Mouse (Mus musculus) hindbrain, embryonic 13.5 days (tissue): ENCODE data around the gene Tceal1. TPM values are rescaled to one million over a fixed set of nuclear protein-coding genes. Genes with fewer than 3 reads are reported as not detected.
A peak's percentile ranks its signal among the peaks of the same experiment; 100 is the strongest.

ENCODE experiments used
- ATAC-seq: fragments of 200-750 bp; cut with Nextera tagmentation; 2 replicates; pipeline ENCODE4 v1.8.0; 2017; ENCODE audit warnings: moderate TSS enrichment; ENCODE audit not compliant: low FRiP score
- H3K27ac ChIP-seq: fragments of 300-500 bp; sonication (generic); 2 replicates; pipeline ENCODE4 v1.5.1; 2015; ENCODE audit warnings: inconsistent platforms, mild to moderate bottlenecking, moderate library complexity
- H3K27me3 ChIP-seq: fragments of 300-500 bp; sonication (generic); 2 replicates; pipeline ENCODE4 v1.6.1; 2015; ENCODE audit warnings: mild to moderate bottlenecking, inconsistent platforms
- H3K36me3 ChIP-seq: fragments of 300-500 bp; sonication (generic); 2 replicates; pipeline ENCODE4 v1.6.1; 2015; ENCODE audit warnings: mild to moderate bottlenecking, inconsistent platforms
- H3K4me1 ChIP-seq: fragments of 300-500 bp; sonication (generic); replicated peaks from 2 replicates; pipeline ENCODE4 v1.6.1; 2015; ENCODE audit warnings: inconsistent platforms
- H3K4me2 ChIP-seq: fragments of 300-500 bp; sonication (generic); 2 replicates; pipeline ENCODE4 v1.6.1; 2015; ENCODE audit warnings: inconsistent platforms, mild to moderate bottlenecking, moderate library complexity
- H3K4me3 ChIP-seq: fragments of 300-500 bp; sonication (generic); 2 replicates; pipeline ENCODE4 v1.5.1; 2015; ENCODE audit warnings: mild to moderate bottlenecking, inconsistent platforms
- H3K9ac ChIP-seq: fragments of 300-500 bp; sonication (generic); 2 replicates; pipeline ENCODE4 v1.6.1; 2015; ENCODE audit warnings: mild to moderate bottlenecking, inconsistent platforms
- H3K9me3 ChIP-seq: fragments of 300-500 bp; sonication (generic); 2 replicates; pipeline ENCODE4 v1.6.1; 2016; ENCODE audit warnings: inconsistent platforms
- WGBS: fragments of 180-500 bp; shearing (Covaris S2); methylation state at CpG from one replicate; pipeline ENCODE4 v1.1.7; 2015; 5-methylcytosine and 5-hydroxymethylcytosine counted together
- polyA plus RNA-seq: library from polyadenylated mRNA; unstranded; fragments of >200 nt; fragmentation: Nextera tagmentation; extraction: Ambion mirVana; gene quantifications from 2 replicates; pipeline ENCODE4 v1.2.1, GENCODE M21; 2015

Gene Tceal1
- polyA plus RNA-seq, 1 experiment from 2014 or later: 21.7 TPM

GRCm38 (mm10) chrX:136732016-136732415, 24.2 kb downstream of the Tceal1 start:
- no peak for ATAC-seq
- Histone ChIP-seq H3K27ac (no peak overlapping the region), H3K4me2 (no peak overlapping the region), H3K4me3 (no peak overlapping the region), H3K27me3 (no peaks in the 10 kb centered on the region), H3K9ac (no peak overlapping the region), H3K4me1 (no peaks in the 10 kb centered on the region), H3K9me3 (no peaks in the 10 kb centered on the region), H3K36me3 (peaks cover 9% of the 10 kb centered on the region)
- 86% methylated on average over 4 of the region's 4 CpGs for WGBS

DNA sequence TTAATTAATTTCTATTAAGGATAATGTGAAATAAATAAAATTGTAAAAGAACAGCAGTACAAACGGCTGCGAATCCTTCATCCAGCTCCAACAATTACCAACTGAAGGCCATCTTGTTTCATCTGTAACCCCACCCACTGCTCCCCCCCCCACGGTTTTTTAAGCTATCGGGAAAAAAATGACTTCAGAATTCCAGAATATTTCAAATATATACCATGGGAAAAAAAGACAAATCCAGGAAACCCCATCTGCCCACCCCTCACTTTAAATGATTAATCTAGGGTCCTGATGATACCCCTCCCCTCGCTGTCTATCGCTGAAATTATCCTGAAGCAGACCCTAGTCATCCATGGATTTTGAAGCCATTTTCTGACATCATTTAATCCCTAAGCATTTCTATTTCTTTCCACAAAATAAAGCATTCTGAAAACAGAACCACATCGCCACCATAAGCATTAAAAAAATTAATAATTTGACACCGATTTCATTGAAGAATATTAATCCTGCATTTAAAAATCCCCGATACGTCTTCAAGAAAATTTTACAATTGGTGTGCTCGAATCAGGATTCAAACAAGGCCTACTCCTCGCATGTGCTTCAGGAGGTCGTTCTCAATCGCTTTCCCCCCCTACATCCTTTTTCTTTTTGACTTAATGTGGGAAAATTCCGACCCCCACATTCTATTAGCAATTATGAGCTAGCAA, 32.5 kb downstream of the Tceal1 start:
- H3K36me3 ChIP-seq: no peaks in the 10 kb centered on the region
- H3K9ac ChIP-seq: peak overlapping the region; percentile 75
- no peak for ATAC-seq
- H3K4me1 ChIP-seq: peaks cover 8% of the 10 kb centered on the region
- peak overlapping the region; percentile 61 for H3K4me2 ChIP-seq
- H3K4me3 ChIP-seq: peak overlapping the region; percentile 53
- no peaks in the 10 kb centered on the region for H3K27me3 ChIP-seq
- H3K27ac ChIP-seq: peak overlapping the region; percentile 83
- WGBS: 24% methylated on average over 15 of the region's 15 CpGs
- H3K9me3 ChIP-seq: no peaks in the 10 kb centered on the region

- Histone ChIP-seq H3K27ac (peak overlapping the region; percentile 89), H3K4me2 (peak overlapping the region; percentile 61), H3K9ac (peak overlapping the region; percentile 75), H3K4me1 (peaks cover 8% of the 10 kb centered on the region), H3K27me3 (no peaks in the 10 kb centered on the region), H3K9me3 (no peaks in the 10 kb centered on the region), H3K36me3 (no peaks in the 10 kb centered on the region), H3K4me3 (peak overlapping the region; percentile 53)
- peak; percentile 99 for ATAC-seq
- 22% methylated on average over 39 of the region's 39 CpGs for WGBS
These were observed 33.2 kb downstream of the Tceal1 start for GRCm38 (mm10) chrX:136740791-136741650.

GRCm38 (mm10) chrX:136741651-136742201, 33.9 kb downstream of the Tceal1 start:
- WGBS: 21% methylated on average over 33 of the region's 46 CpGs
- ATAC-seq: peak; percentile 77

GRCm38 (mm10) chrX:136742241-136742640, 34.5 kb downstream of the Tceal1 start:
- peak overlapping the region; percentile 53 for H3K4me3 ChIP-seq
- no peaks in the 10 kb centered on the region for H3K9me3 ChIP-seq
- H3K27ac ChIP-seq: peak overlapping the region; percentile 89
- H3K36me3 ChIP-seq: no peaks in the 10 kb centered on the region
- H3K27me3 ChIP-seq: no peaks in the 10 kb centered on the region
- peaks cover 8% of the 10 kb centered on the region for H3K4me1 ChIP-seq
- WGBS: 24% methylated on average over 10 of the region's 10 CpGs
- H3K4me2 ChIP-seq: peak overlapping the region; percentile 54
- peak overlapping the region; percentile 63 for H3K9ac ChIP-seq
- no peak for ATAC-seq

More at GRCm38 (mm10) chrX:136741651-136742201, 33.9 kb downstream of the Tceal1 start:
- Histone ChIP-seq H3K9ac (peak overlapping the region; percentile 63), H3K36me3 (no peaks in the 10 kb centered on the region), H3K27me3 (no peaks in the 10 kb centered on the region), H3K9me3 (no peaks in the 10 kb centered on the region), H3K27ac (peak overlapping the region; percentile 89), H3K4me1 (peaks cover 8% of the 10 kb centered on the region), H3K4me2 (peak overlapping the region; percentile 54), H3K4me3 (peak overlapping the region; percentile 53)

- H3K9ac ChIP-seq: peak overlapping the region; percentile 63; the same call in 1 of the 2 replicates
- H3K27ac ChIP-seq: peak overlapping the region; percentile 89
- 31% methylated on average over 5 of the region's 5 CpGs for WGBS
- H3K4me1 ChIP-seq: peaks cover 8% of the 10 kb centered on the region
- peak overlapping the region; percentile 54 for H3K4me2 ChIP-seq
- no peak for ATAC-seq
- H3K36me3 ChIP-seq: no peaks in the 10 kb centered on the region
- no peaks in the 10 kb centered on the region for H3K27me3 ChIP-seq
- H3K4me3 ChIP-seq: peak overlapping the region; percentile 53
- no peaks in the 10 kb centered on the region for H3K9me3 ChIP-seq
These were observed 34.9 kb downstream of the Tceal1 start for GRCm38 (mm10) chrX:136742661-136743103.

- Histone ChIP-seq H3K9ac (peak within 1 kb of the TSS; percentile 63; the same call in 1 of the 2 replicates), H3K4me1 (peaks cover 6% of the 10 kb centered on the region), H3K27ac (peak within 1 kb of the TSS; percentile 89), H3K9me3 (no peaks in the 10 kb centered on the region), H3K4me3 (peak within 1 kb of the TSS; percentile 53), H3K36me3 (no peaks in the 10 kb centered on the region), H3K27me3 (no peaks in the 10 kb centered on the region), H3K4me2 (peak within 1 kb of the TSS; percentile 54)
- 86% methylated on average over 12 of the region's 12 CpGs for WGBS
- no peak for ATAC-seq
These were observed 35.7 kb downstream of the Tceal1 start, which contains the start of gene Morf4l2 for GRCm38 (mm10) chrX:136743459-136743858. TSS of gene Morf4l2 (minus strand) at chrX:136743690.

DNA sequence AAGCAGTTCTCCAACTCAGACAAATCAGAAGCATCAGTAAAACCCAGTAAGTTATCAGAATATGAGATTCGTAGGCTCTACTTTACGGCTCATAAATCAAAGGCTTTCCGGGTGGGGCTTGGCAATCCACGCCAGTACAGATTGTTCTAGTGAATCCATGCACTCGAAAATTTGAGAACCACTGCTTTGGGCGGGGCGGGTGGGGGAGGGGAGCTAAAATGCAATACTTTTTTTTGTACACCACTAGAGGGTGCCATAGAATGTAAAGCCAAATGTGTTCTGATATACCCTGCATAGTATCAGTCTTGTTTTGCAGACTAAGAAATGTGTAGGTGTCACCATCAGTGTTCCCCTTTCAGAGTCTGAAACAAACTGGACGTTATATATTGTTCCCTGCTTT, 36.9 kb downstream of the Tceal1 start:
- Histone ChIP-seq H3K4me2 (no peak overlapping the region), H3K9me3 (no peaks in the 10 kb centered on the region), H3K27ac (no peak overlapping the region), H3K27me3 (no peaks in the 10 kb centered on the region), H3K4me3 (no peak overlapping the region), H3K36me3 (no peaks in the 10 kb centered on the region), H3K9ac (no peak overlapping the region), H3K4me1 (no peaks in the 10 kb centered on the region)
- 69% methylated on average over 8 of the region's 8 CpGs for WGBS
- no peak for ATAC-seq

DNA sequence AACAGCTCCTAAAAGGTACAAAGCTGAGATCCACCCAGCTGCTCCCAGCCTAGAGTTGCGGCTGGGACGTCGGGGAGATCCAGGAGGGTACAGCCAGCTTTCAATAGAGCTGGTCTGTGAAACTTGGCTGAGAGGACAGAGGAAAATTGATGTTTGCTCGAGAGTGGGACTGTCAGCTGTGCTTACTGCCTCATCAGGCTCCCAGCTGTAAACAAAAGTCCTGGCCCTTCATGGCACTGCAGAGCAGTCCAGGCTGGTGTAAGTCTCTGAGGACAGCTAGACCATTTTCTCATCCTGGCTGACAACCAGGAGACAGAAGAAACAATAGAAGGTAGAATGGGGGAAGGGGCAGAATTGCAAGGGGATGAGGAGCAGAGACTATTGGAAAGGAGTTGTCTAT, 41.5 kb downstream of the Tceal1 start:
- Histone ChIP-seq H3K4me2 (no peak overlapping the region), H3K9me3 (no peaks in the 10 kb centered on the region), H3K4me1 (no peaks in the 10 kb centered on the region), H3K36me3 (no peaks in the 10 kb centered on the region), H3K4me3 (no peak overlapping the region), H3K27me3 (no peaks in the 10 kb centered on the region), H3K9ac (no peak overlapping the region), H3K27ac (no peak overlapping the region)
- WGBS: 91% methylated on average over 4 of the region's 4 CpGs
- ATAC-seq: no peak

DNA sequence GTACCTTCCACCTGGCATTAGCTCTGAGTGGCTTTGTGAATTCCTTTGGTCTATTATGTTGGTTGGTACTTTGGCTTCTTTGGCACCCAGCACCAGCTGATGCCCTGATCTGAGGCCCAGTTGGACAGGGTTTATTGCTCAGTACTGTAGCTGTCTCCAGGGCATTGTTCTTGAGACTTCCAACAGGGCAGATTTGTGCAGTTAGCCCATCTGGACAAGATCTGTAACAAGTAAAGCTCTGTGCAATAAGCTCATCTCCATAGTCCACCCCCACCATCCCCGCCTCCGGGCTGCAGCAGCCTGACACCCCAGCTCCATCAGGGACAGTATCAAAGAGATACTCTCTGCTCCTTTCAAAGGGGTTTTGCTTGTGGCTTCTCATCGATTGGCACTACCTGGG, 47.7 kb downstream of the Tceal1 start:
- ATAC-seq: no peak
- Histone ChIP-seq H3K27ac (no peak overlapping the region), H3K4me2 (no peak overlapping the region), H3K9me3 (no peaks in the 10 kb centered on the region), H3K36me3 (no peaks in the 10 kb centered on the region; the same call in 1 of the 2 replicates), H3K9ac (no peak overlapping the region), H3K4me1 (no peaks in the 10 kb centered on the region), H3K27me3 (no peaks in the 10 kb centered on the region), H3K4me3 (no peak overlapping the region)
- WGBS: 93% methylated on average over 3 of the region's 3 CpGs
